In the genomic region with DNA sequence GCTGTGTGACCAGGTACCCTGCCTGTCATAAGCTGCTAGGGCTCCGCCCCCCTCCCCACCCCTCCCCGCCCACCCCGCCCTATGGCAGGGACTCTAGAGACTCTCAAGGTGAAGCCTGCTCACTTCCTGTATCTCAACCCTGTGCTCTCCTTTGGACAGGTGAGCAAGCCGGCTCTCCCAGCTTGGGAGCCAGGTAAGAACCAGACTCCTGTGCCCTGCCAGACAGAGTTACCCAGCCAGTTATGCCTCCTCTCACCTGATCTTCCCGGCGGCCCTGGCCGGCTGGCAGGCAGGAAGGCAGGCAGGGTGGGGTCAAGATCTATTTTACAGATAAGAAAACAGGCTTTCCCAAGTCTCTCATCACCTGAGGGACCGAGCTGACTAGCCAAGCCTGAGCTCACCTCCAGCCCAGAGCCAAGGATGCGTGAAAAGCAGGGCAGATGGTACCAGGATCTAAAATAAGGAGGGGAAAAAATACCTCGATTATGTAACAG, we compare ENCODE assay signal across 8 mouse cellular contexts. TPM values are rescaled to one million over a fixed set of nuclear protein-coding genes. Genes with fewer than 3 reads are reported as not detected.
DNase-seq lines count a peak whose midpoint lies in the region; ATAC-seq and TF ChIP-seq lines count a peak whose summit lies in the region.

No protein-coding gene starts in this region.

- DNase-seq in CD4-positive, CD25-positive, alpha-beta regulatory T cell, adult 2 months (ENCODE audit: low read depth, low spot score), result peak; percentile 17
- no peak for DNase-seq in ES-E14 (ENCODE audit: low read depth, low spot score)
- peak; percentile 80 to 85 for DNase-seq in urinary bladder, postnatal 36 days (ENCODE audit: low spot score in 2 of 2)
- no peak for DNase-seq in heart, adult 11 months

- WGBS in intestine, embryonic 15.5 days, result 21% methylated on average over 10 of the region's 10 CpGs
- 18% methylated on average over 10 of the region's 10 CpGs for WGBS in liver, embryonic 16.5 days (ENCODE audit: insufficient replicate concordance)

- H3K36me3 ChIP-seq in ES-E14 (ENCODE audit: control insufficient read depth, insufficient read depth, low read length, poor library complexity, severe bottlenecking), result no peaks in the 10 kb centered on the region; the same call in 1 of the 2 replicates
- H3K36me3 ChIP-seq in intestine, embryonic 15.5 days, result 0 out of 2 replicates have a peak, but pooled peaks cover 4% of the 10 kb centered on the region
- H3K36me3 ChIP-seq in liver, embryonic 16.5 days (ENCODE audit: control insufficient read depth, insufficient read depth), result no peaks in the 10 kb centered on the region; the same call in 1 of the 2 replicates

- H3K4me3 ChIP-seq in ES-E14 (ENCODE audit: insufficient read depth in 1 of 2, low read depth in 1 of 2, low read length in 2 of 2, poor library complexity in 1 of 2, severe bottlenecking in 1 of 2), result peak overlapping the region; percentile 51 to 54
- no peak overlapping the region for H3K4me3 ChIP-seq in intestine, embryonic 15.5 days (replicated peaks)
- H3K4me3 ChIP-seq in liver, embryonic 16.5 days (ENCODE audit: low read depth, low read length), result no peak overlapping the region

- H3K27ac ChIP-seq in ES-E14 (ENCODE audit: insufficient read depth, low read depth, low read length, poor library complexity, severe bottlenecking), result no peak overlapping the region
- peak overlapping the region; percentile 63; the same call in 1 of the 2 replicates for H3K27ac ChIP-seq in intestine, embryonic 15.5 days
- H3K27ac ChIP-seq in liver, embryonic 16.5 days (ENCODE audit: low read length), result no peak overlapping the region

- ATAC-seq in CD4-positive, CD25-positive, alpha-beta regulatory T cell, adult 4 months, result no peak
- ATAC-seq in intestine, embryonic 15.5 days, result peak; percentile 88
- ATAC-seq in liver, embryonic 16.5 days (ENCODE audit: low read depth), result no peak
- ATAC-seq in granulocyte monocyte progenitor cell, adult 5-6 weeks (replicated peaks; ENCODE audit: poor library complexity, severe bottlenecking), result no peak

- H3K9ac ChIP-seq in ES-E14 (ENCODE audit: insufficient read depth, low read depth, low read length, poor library complexity, severe bottlenecking), result peak overlapping the region; percentile 44; the same call in 1 of the 2 replicates
- no peak overlapping the region for H3K9ac ChIP-seq in intestine, embryonic 15.5 days
- H3K9ac ChIP-seq in liver, embryonic 16.5 days (ENCODE audit: low read depth, low read length), result no peak overlapping the region

- H3K4me1 ChIP-seq in ES-E14 (ENCODE audit: control insufficient read depth in 2 of 2, insufficient read depth in 2 of 2, low read length in 2 of 2, poor library complexity in 1 of 2), result peaks cover 3 to 35% of the 10 kb centered on the region in 2 experiments; a peak in 3 of 4 replicates
- H3K4me1 ChIP-seq in intestine, embryonic 15.5 days (replicated peaks), result peaks cover 17% of the 10 kb centered on the region; the same call in 1 of the 2 replicates
- H3K4me1 ChIP-seq in liver, embryonic 16.5 days (ENCODE audit: control insufficient read depth, low read depth, low read length), result peaks cover 6% of the 10 kb centered on the region

- 0 out of 2 replicates have a peak overlapping the region, but pooled peaks have one; percentile 4 for H3K4me2 ChIP-seq in intestine, embryonic 15.5 days (replicated peaks)
- 0 out of 2 replicates have a peak overlapping the region, but pooled peaks have one; percentile 22 for H3K4me2 ChIP-seq in liver, embryonic 16.5 days (ENCODE audit: low read depth, low read length)

- H3K27me3 ChIP-seq in intestine, embryonic 15.5 days (replicated peaks), result no peaks in the 10 kb centered on the region
- no peaks in the 10 kb centered on the region for H3K27me3 ChIP-seq in liver, embryonic 16.5 days (ENCODE audit: control insufficient read depth, insufficient read depth, low read depth, low read length)

- no peaks in the 10 kb centered on the region for H3K9me3 ChIP-seq in ES-E14 (ENCODE audit: control insufficient read depth, insufficient read depth, low read depth, low read length)
- H3K9me3 ChIP-seq in intestine, embryonic 15.5 days, result no peaks in the 10 kb centered on the region
- H3K9me3 ChIP-seq in liver, embryonic 16.5 days (replicated peaks; ENCODE audit: control insufficient read depth, low read length), result no peaks in the 10 kb centered on the region

- in situ Hi-C loops in ES-E14 (cut with MboI; ENCODE audit: low sequenced_read_pairs in 2 of 2, unreplicated experiment in 2 of 2), result no loop called here

TF ChIP-seq in ES-E14, 5 proteins besides CTCF, POLR2A, EP300 and RAD21:
- no peak for TF ChIP-seq HCFC1 (IDR thresholded peaks at IDR 0.05; ENCODE audit: borderline replicate concordance, insufficient read depth, low read length)
- TF ChIP-seq ZNF384 (IDR thresholded peaks at IDR 0.05; ENCODE audit: low read depth, low read length), result no peak
- TF ChIP-seq ZC3H11A (IDR thresholded peaks at IDR 0.05; ENCODE audit: borderline replicate concordance, low read depth, low read length), result no peak
- no peak for TF ChIP-seq MAFK (IDR thresholded peaks at IDR 0.05; ENCODE audit: insufficient read depth, low read depth, low read length)
- TF ChIP-seq CHD2 (IDR thresholded peaks at IDR 0.05; ENCODE audit: low read depth, low read length), result no peak

RNA-seq across cellular contexts. Expression of a gene that starts 37.9 kb away (rescaled TPM):
- polyA plus RNA-seq in CD4-positive, CD25-positive, alpha-beta regulatory T cell, adult 4 months (2017; shearing (Covaris generic)), result 10 to 100 TPM; 19.9 to 38.0 TPM
- 12.0 and 17.1 TPM in 2 replicates for total RNA-seq in ES-E14 (2012; rRNA removed)
- polyA plus RNA-seq in intestine, embryonic 15.5 days (2015; fragmentation: Nextera tagmentation; extraction: Ambion mirVana), result 174 and 190 TPM in 2 replicates
- 88.4 and 98.4 TPM in 2 replicates for polyA plus RNA-seq in liver, embryonic 16.5 days (2015; fragmentation: Nextera tagmentation; extraction: Ambion mirVana)
- total RNA-seq in granulocyte monocyte progenitor cell, adult 5-6 weeks (2014; fragmentation: Nextera tagmentation), result 0.34 and 0.56 TPM in 2 replicates
- total RNA-seq in granulocyte monocyte progenitor cell, adult 5-6 weeks (2017), result 0.78 and 2.9 TPM in 2 replicates

Comparison
In these comparisons a context has a peak if more than half of its experiments do, and no peak if none do; other contexts are left out.
1. DNase-seq: peak in CD4-positive, CD25-positive, alpha-beta regulatory T cell, adult 2 months (single experiment) and urinary bladder, postnatal 36 days (2 of 2); none in ES-E14 (single experiment) and heart, adult 11 months (single experiment).
2. H3K4me3 ChIP-seq: peak in ES-E14 (2 of 2); none in intestine, embryonic 15.5 days (single experiment) and liver, embryonic 16.5 days (single experiment).